Mouse (Mus musculus): ENCODE measurements around the gene Arhgef3.

The Arhgef3 gene

DNA sequence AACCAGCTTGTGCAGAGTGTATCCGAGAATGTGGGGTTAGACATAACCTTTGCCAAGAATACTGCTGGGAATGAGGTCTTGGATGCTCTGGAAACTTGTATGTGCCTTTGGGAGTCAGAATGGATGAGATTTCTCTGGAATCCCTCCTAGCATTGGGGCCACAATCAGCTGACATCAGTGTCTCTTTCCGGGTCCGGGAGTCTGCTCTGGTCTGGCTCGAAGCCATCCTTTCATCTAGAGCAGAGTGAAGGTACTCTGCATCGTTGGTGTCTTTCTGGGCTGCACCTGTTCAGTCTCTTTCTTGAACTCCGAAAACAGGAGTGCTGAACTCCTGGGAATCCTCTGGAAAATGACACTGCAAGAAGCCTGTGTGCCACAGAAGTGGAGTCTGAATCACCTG lies 1.3 kb downstream of the Arhgef3 start:
- peak; percentile 84 for DNase-seq

DNA sequence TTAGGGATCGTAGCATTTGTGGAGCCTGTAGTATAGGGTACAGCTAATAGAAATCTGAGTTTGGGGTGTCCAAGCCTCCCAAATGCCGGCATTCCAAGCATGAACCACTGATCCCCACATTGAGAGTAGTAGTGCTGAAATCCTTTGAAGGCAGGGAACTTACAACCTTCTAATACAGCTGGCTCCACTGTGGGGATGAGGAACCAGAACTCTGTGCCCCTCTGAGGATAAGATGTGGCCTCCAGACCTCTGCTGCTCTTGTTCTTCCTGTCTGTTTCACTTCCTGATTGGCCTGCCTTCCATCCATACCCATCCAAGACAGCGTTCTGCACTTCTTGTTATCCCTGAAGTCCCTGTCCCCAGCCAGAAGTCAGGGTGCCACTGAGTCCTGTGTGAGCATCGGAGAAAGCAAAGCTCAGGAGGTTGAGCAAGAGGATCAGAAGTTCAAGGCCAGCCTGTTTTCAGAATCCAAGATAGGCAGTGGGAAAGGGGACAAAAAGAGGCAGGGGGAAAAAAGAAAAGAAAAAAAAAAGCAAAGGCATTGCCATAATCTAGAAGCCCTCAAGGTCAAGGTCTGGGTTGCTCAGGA lies 2.0 kb downstream of the Arhgef3 start:
- peak; percentile 90 for DNase-seq

DNA sequence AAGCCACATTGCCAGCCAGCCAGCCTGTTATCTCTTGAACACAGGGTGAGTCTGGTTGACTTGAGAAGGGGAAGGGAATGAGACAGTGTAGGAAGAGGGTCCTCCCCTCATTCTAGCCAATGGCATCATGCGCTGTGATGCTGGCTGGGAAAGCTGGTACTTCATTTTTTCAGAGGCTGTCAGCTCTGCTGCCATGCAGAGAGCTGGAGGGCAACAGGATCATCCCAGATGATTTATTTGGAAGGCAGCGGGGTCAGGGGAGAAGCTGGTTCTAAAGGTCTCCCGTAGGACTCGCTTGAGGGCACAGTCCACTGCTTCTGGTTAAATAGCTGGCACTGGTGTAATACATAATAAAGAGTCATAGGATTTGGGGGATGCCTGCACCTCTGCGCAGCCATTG lies 3.8 kb downstream of the Arhgef3 start:
- peak; percentile 81 for DNase-seq

DNA sequence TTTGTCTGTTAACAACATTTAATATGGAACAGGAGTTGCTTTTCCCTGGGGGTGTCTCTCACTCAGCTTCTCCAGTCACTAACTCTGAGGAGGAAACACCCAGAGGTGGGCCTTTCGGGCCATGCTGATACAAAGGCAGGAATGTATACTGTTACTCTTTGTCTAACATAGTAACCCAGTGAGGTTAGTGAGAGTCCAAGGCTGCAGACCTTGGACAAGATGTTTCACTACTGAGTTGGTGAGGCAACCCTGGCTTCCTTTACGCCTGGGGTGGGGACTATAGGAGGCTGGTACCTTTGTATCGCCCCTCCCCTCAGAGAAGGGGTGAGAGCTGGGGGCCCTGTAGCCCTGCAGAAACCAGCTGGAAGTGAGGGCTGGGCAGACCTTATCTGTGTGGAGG lies 7.9 kb downstream of the Arhgef3 start:
- DNase-seq, result peak; percentile 86

DNA sequence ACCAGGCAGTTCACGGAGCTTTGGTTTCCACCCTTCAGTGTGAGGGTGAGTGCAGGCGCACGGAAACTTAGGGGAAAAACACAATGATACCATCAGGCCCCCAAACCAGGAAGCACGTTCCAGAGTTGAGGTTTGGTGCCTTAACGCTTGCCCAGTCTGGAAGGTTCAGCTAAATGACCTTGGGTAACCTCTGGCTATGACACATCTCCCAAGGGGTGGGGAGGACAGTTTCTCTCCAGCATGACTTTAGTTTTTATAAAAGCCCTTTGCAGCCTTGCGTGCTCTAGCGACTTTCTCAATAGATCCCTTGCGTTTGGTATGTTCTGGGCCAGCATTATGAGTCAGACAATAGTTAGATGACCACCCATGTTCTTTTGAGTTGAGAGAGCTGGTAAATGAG lies 8.8 kb downstream of the Arhgef3 start:
- peak; percentile 96 for DNase-seq

DNA sequence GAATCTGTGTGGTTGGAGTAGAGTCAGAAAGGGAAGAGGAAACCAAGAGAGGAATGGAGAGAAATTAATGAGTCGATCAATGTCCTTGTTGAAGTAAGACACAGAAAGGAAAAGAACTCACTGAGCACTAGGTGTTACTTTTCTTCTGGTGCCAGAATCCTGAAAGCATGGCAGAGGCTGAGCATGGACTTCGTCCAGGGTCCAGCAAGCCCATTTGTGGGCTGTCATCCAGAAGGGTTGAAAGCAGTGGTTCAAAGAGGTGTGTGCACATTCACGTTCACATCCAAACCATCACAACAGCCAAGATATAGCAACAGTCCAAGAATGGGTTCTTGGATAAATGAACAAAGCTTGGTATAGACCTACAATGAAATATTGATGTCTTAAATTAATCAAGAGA lies 15.3 kb downstream of the Arhgef3 start:
- DNase-seq, result peak; percentile 49

DNA sequence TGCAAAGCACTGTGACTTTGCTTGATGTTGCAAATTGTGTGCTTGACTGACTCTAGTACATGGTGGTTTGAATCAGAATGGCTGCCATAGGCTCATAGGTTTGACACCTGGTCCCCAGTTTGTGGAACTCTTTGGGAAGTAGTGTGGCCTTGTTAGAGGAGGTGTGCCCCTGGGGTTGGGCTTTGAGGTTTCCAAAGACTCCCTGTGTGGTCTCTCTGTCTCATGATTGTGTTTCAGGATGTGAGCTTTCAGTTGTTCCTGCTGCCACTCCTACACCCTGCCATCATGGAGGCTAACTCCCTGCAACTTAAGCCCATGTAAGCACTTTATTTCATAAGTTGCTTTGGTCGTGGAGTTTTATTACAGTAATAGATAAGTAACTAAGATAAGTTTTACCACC lies 16.0 kb downstream of the Arhgef3 start:
- peak; percentile 65 for DNase-seq

DNA sequence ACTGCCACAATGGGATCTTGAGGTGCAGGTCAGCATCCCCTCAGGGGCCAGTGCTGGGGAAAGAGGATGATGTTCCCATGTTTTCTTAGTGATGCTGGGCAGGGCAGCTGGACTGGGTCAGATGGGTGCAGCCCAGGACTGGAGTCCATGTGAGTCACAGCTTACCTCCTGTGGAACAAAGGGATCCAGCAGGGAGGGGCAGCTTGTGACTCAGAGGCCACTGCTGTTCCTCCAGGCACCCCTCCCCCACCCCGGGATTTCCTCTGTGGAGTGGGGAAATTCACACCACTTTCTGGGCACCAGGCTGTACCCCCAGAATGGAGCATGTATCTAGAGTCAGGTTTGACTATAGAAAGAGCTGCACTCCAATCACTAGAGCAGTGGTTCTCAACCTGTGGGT lies 16.8 kb downstream of the Arhgef3 start:
- peak; percentile 90 for DNase-seq

DNA sequence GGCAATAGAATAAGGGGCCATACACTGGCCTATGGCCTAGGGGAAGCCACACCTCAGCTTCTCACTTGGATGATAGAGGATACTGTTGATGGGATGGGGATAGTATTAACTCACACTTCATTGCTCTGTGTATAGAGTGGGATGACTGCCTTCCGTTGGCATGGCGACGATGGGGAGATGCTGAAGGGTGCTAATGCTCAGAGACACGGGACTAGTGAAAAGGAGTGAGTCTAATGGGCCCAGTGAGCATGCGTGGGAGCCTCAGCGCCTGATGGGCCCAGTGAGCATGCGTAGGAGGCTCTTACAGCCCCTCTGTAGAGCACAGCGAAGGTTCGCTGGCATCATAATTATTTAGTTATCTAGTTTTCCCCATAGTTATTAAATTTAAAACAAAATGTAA lies 24.2 kb downstream of the Arhgef3 start:
- peak; percentile 83 for DNase-seq

DNA sequence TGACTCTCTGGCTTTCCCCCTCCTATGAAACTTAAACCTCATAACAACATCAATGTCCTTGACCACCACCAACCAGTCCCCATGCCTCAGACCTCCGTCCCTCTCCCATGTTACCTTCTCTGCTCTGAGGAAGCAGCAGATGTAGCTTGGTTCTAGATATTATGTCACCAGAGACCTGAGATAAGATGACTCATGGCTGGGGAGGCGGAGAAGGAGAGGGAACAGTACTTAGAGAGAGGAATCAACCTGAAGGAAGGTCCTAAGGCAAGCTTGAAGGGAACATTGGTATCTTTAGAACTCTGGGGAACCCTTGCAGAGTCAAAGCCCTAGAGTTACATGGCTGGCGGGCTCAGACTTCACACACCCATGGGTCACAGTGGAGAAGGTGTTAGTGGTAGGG lies 25.3 kb downstream of the Arhgef3 start:
- no peak for DNase-seq

DNA sequence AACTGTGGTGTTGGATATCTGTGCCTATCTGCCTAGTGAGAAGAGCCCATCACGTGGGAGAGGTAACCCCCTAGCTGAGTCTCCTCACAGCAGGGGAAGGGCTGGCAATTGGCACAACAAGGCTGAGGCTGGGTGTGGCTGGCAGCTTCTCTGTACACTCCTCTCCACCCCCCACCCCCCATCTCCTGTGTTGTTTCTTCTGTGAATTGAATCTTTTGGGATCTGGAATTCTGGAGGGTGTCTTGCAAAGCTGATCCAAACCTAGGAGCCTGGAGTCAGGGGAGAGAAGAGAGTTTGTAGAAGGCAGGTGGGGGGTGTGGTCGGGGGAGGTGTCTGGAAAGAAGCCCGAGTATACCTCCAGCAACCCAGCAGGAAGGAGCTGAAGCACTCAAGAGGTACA lies 26.8 kb downstream of the Arhgef3 start:
- peak; percentile 81 for DNase-seq

DNA sequence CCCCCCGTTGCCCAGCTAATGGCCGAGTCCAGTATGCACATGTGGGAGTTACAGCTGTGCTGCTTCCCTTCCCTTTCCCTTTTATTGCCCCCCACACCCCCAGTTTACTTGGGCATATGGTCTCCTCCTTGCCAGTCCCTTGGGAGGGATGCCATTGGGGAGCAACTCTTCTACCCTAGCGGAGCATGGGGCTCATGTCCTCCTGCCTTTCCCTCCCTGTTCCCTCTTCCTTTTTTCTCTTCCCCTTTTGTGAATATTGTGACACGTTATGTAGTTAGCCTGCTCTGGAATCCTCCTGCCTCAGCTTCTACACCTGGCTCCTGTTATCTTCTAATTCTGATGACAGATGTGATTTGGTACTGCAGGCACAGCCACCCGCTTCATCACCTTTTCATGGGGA lies 28.0 kb downstream of the Arhgef3 start:
- peak; percentile 76 for DNase-seq

DNA sequence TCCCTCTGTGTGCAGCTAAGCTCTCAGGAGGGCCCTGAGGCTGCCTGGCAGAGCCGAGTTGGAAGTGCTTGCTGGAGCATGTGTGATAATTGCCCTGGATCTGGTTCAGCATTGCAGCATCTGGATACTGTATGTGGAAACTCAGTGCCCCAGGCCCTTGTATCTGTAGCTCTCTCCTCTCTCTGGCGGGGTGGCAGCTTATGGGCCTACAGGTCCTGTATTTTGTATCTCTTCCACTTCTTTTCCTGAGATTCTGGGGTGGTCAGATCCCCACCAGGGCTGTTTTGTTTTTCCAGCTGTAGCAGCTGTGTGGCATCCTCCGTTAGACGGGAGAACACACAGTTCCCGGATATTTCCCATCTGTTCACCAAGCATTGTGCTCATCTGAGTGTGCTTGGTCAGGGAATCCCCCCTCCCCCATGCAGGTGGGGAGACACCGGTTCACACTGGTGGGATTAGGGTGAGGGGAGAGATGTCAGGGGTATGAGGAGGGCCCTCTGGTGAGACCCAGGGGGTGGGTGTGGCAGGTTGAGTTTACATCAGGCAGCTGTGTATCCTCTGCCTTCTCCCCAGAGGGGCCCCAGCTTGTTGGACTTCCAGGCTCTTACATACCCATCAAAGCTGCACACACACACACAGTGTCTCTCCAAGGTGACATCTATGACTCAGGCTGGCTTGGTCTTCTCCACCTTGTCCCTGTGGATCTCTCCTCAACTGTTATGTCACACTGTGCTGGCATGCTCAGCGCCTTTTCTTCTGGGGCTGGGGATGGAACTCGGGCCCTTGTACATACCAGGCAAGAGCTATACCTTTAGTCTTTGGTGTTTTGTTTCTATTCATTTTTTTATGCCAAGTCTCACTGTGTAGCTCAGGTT lies 30.7 kb downstream of the Arhgef3 start:
- DNase-seq, result peak; percentile 96

DNA sequence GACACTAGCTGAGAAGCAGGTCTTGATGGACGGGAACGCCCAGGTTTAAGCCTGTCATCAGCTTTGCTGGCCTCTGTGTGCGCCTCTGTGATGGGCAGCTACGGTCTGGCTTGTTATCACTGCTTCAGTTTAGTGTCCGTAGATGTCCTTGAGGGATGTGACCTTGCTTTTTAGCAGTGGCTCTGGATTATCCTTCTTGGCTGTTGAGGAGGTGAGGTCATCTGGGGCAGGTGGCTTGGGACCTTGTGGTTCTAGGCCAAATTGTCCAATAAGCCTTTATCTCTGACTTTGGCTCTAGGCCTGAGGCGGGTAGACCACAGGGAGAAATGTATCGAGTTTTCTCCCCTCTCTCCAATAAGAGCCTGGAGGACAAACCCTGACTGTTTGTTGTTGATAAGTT lies 33.0 kb downstream of the Arhgef3 start:
- DNase-seq, result no peak

DNA sequence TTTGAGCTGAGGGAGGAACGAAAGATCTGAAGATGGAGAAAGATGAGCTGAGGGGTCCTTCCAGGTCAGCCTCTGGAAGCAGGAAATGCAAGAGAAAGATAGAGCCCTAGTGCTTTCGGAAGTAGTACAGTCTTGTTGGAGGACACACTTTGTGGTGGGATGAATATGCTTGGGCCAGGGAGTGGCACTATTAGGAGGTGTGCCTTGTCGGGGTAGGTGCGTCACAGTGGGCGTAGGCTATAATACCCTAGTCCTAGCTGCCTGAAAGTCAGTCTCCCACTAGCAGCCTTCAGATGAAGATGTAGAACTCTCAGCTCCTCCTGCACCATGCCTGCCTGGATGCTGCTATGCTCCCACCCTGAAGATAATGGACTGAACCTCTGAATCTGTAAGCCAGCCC lies 34.7 kb downstream of the Arhgef3 start:
- DNase-seq, result peak; percentile 75

DNA sequence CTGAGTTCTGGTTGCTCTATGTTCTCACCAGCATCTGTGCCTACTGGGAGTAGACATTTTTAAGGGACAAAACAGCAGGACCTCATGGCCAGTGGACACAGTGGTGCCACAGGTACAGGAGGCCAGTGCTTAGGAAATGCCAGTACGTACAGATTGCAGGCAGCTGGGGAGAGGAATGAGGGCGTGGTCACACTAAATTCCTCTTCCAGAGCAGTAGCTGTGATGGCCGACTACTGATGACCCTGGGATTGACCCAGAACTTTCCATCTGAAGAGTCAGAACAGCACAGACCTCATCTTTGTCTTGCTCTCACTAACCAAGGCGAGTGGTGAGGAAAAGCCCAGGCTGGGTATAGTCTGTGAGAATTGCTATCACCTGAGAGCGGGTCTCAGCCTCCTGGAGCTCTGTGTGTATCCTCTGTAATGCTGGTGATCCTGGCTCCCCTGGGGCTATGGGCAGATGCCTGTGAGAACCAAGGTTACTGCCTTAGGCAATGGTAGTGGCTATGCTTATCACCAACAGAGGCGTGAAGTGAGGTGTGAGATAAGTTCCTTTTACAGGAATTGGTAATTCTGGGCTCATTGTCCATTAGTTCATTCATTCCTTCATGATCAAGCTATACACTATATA lies 35.4 kb downstream of the Arhgef3 start:
- DNase-seq, result peak; percentile 86

DNA sequence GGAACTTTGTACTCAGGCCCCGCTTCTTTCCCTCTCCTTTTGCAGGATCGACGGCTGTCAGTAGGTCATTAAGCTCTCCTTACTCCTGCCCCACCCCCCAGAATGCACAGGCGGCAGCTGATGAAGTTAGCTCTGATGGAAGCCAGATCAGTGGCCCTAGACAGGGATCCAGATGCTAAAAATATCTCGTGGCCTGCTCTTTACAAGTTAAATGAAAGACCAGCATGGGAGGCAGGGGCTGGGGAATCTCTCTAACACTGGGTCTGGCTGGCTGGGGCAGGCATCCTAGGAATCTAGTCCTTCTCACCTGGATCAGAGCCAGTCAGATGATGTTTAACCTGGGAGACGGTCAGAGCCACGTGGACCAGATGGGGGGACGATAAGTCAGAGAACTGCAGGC lies 36.7 kb downstream of the Arhgef3 start:
- DNase-seq, result peak; percentile 97

DNA sequence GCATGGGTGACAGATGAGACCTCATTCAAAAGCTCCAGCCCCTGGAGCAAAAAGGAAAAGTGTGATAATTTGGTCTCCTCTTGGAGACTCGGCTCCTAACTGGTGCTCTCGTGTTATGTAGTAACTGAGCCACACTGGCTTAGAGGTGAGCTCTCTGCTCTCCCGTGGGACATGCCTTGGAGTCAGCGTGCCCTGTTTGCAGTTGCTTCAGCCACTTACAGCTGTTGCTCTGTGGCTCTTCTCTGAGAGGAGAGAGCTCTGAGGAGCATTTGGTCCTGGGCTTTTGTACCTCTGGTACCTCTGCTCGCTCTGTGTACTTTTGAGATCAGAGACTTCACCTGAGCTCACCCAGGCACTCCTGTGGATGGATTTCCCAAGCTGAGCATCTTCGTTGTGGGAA lies 40.4 kb downstream of the Arhgef3 start:
- peak; percentile 42 for DNase-seq

DNA sequence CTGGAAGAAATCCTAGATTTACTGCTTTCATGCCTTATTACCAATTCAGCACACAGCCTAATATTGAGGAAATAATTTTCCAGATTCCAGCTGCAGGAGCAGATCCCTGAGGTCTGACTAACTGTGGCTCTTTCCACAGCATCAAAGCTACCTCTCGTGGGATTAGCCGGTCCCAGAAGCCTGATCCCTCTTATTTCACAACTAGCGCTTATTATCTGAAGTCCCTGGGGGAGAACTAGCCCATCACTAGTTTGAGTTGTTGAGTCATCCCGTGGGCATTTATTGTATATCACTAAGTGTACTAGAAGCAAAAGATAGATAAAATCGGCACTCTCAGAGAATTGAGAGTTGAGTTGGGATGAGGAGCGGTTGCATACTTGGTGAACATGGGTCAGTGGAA lies 41.3 kb downstream of the Arhgef3 start:
- DNase-seq, result peak; percentile 72

DNA sequence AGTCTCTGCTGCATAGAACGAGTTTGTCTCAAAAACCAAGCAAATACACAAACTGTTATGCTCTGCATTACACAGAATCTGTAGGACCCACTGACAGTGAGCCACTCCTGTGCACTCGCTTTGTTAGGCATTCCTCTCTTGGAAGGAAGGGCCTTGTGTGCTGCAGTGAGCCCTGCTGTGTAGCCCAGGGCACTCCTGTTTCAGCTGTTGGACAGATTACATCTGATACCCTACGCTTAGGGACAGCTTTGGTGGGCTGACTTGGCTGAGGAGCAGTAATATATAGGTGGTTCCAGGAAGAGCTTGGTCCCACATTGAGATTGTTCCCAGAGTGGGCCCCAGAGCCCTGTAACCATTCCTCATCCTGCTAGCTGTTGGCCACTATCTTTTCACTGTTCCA lies 43.4 kb downstream of the Arhgef3 start:
- DNase-seq, result no peak

DNA sequence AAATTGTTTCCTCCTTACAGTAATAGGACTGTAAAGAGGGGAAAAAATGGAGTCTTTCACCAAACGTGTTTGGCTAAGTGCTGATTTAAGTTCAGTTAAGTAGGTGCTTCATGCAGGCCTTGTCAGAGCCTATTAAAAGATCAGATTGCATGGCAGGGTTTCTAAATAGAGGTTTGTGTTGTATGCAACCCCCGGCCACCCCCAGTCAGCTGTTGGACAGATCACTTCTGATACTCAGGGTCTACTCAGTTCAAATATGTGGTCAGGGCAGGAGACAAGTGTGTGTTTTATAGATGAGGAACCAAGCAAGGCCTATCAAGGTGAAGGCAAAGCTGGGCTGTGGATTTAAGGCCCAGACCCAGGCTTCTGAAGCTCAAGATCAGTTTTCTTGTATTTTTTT lies 44.1 kb downstream of the Arhgef3 start:
- no peak for DNase-seq

DNA sequence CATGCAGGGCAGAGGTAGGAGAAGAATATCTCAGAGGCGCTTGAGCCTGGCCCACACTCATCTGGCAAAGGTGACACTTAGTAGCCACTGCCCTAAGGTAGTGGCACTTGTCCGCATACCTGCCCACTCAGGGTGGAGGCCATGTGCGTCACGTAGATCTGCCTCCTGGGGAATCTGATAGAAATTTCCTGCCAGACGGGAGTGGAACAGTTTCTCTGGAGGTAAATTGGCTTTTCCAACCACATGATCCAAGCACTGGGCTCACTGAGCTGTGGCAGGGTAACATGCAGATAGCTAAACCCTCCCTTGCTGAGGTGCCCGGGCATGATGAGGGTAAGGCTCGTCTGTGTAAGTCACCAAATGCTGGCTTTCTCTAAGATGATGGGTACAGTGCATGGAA lies 46.1 kb downstream of the Arhgef3 start:
- DNase-seq, result no peak

DNA sequence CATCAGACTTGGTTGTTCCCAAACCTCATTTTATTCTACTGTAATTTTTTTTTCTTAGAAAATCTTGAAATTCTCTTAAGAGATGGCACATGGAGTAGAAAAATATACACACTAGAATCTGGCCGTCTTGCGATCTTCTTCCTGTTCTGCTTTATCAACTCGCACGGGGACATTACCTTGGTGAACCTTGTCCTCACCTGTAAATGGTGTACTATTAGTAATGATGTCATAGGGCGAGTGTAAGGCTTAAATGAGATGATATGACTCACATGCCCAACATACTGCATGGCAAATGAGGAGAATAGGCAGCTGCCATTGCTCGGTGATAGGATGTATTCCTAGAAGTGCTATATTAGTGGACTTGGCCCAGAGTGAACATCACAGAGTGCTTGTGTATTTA lies 49.9 kb downstream of the Arhgef3 start:
- DNase-seq, result no peak

DNA sequence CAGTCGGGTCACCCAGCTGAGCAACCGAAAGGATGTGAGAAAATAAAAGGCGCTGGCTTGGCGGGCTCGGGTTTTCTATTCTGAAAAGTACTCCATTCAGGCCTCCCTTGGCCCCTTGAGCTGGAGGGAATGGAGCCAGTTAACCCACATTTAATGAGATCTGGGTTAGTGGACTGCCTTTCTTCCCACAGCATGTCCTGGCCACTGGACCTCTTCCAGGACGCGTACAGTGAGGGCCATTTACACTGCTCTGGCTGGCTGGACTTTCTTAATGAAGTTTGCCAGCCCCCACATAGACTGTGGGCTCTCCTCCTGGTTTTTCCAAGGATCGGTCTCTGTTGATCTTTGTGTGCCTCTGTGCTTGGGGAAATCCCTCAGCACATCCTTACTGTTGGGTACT lies 52.1 kb downstream of the Arhgef3 start:
- DNase-seq, result peak; percentile 92

All from heart, adult 11 months (tissue).